Mouse (Mus musculus) neural tube, embryonic 10.5 days (tissue): ENCODE results near the gene Spata32.
A peak's percentile ranks its signal among the peaks of the same experiment; 100 is the strongest.
"Not testable (repeated sequence)": the region's sequence is repeated elsewhere in the genome, so short reads cannot be mapped to it uniquely, and the experiment has no call there.

Experiments used
- DNase-seq: peaks from one replicate; pipeline ENCODE4 v3.0.0-alpha.2; 2017; ENCODE audit warnings: low spot score; ENCODE audit errors: extremely low spot score

The Spata32 gene

GRCm38 (mm10) chr11:103246731-103247290 lies 28.6 kb upstream of the Spata32 start:
- no peak for DNase-seq

- no peak for DNase-seq
Measured at GRCm38 (mm10) chr11:103246081-103246730, 28.0 kb upstream of the Spata32 start.

GRCm38 (mm10) chr11:103244856-103245255 lies 26.6 kb upstream of the Spata32 start:
- DNase-seq, result no peak

GRCm38 (mm10) chr11:103240740-103241139 lies 22.5 kb upstream of the Spata32 start:
- DNase-seq, result no peak

- DNase-seq, result no peak
Measured at GRCm38 (mm10) chr11:103237757-103238156, 19.5 kb upstream of the Spata32 start.

- DNase-seq, result no peak
Measured at GRCm38 (mm10) chr11:103236903-103237302, 18.7 kb upstream of the Spata32 start.

GRCm38 (mm10) chr11:103236431-103236830 lies 18.2 kb upstream of the Spata32 start:
- DNase-seq, result no peak

- no peak for DNase-seq
Measured at GRCm38 (mm10) chr11:103235702-103236101, 17.5 kb upstream of the Spata32 start.

GRCm38 (mm10) chr11:103234447-103234846 lies 16.2 kb upstream of the Spata32 start:
- DNase-seq, result no peak

- DNase-seq, result peak; percentile 78
Measured at GRCm38 (mm10) chr11:103232966-103233365, 14.7 kb upstream of the Spata32 start.

- DNase-seq, result no peak
Measured at GRCm38 (mm10) chr11:103231367-103231766, 13.1 kb upstream of the Spata32 start.

GRCm38 (mm10) chr11:103230626-103231025 lies 12.4 kb upstream of the Spata32 start:
- DNase-seq, result no peak

- DNase-seq, result no peak
Measured at GRCm38 (mm10) chr11:103229608-103230007, 11.4 kb upstream of the Spata32 start.

- DNase-seq, result no peak
Measured at GRCm38 (mm10) chr11:103223951-103224456, 5.8 kb upstream of the Spata32 start.

- no peak for DNase-seq
Measured at GRCm38 (mm10) chr11:103223444-103223843, 5.2 kb upstream of the Spata32 start.

- not testable (repeated sequence) for DNase-seq
Measured at GRCm38 (mm10) chr11:103222718-103223117, 4.5 kb upstream of the Spata32 start.

- DNase-seq, result no peak
Measured at GRCm38 (mm10) chr11:103221437-103221836, 3.2 kb upstream of the Spata32 start.

GRCm38 (mm10) chr11:103219995-103220394 lies 1.8 kb upstream of the Spata32 start:
- DNase-seq, result no peak

GRCm38 (mm10) chr11:103219259-103219658 lies 1.0 kb upstream of the Spata32 start:
- DNase-seq, result no peak

GRCm38 (mm10) chr11:103218517-103218901 lies 277 bp upstream of the Spata32 start:
- no peak for DNase-seq

GRCm38 (mm10) chr11:103215355-103215754 lies 2.9 kb downstream of the Spata32 start:
- DNase-seq, result no peak

GRCm38 (mm10) chr11:103213712-103214111 lies 4.5 kb downstream of the Spata32 start:
- no peak for DNase-seq

- no peak for DNase-seq
Measured at GRCm38 (mm10) chr11:103210291-103210690, 7.9 kb downstream of the Spata32 start.
